Mouse (Mus musculus) forebrain, embryonic 14.5 days (tissue): ENCODE measurements around the gene Gm20835. TPM values are rescaled to one million over a fixed set of nuclear protein-coding genes. Genes with fewer than 3 reads are reported as not detected.
"Not testable (repeated sequence)": the region's sequence is repeated elsewhere in the genome, so short reads cannot be mapped to it uniquely, and the experiment has no call there.

Experiments used
- ATAC-seq: fragments of 200-750 bp; cut with Nextera tagmentation; 2 replicates; pipeline ENCODE4 v1.8.0; 2017; ENCODE audit warnings: mild to moderate bottlenecking, moderate library complexity
- DNase-seq: peaks from one replicate; pipeline ENCODE4 v3.0.0-alpha.2; 2015; ENCODE audit warnings: low spot score
- H3K27ac ChIP-seq: fragments of 300-500 bp; sonication (generic); 2 replicates; pipeline ENCODE4 v1.5.1; 2014; ENCODE audit warnings: low read depth, mild to moderate bottlenecking, control low read depth, low read length, moderate library complexity
- H3K27me3 ChIP-seq: fragments of 300-500 bp; sonication (generic); replicated peaks from 2 replicates; pipeline ENCODE4 v1.6.1; 2014; ENCODE audit warnings: low read length, control low read depth, mixed read lengths; ENCODE audit not compliant: control insufficient read depth, insufficient read depth
- H3K36me3 ChIP-seq: fragments of 300-500 bp; sonication (generic); 2 replicates; pipeline ENCODE4 v1.6.1; 2014; ENCODE audit warnings: low read length, control low read depth; ENCODE audit not compliant: control insufficient read depth, insufficient read depth
- H3K4me1 ChIP-seq: fragments of 300-500 bp; sonication (generic); 2 replicates; pipeline ENCODE4 v1.6.1; 2014; ENCODE audit warnings: antibody characterized with exemption, low read length, control low read depth; ENCODE audit not compliant: control insufficient read depth, insufficient read depth
- H3K4me2 ChIP-seq: fragments of 300-500 bp; sonication (generic); 2 replicates; pipeline ENCODE4 v1.6.1; 2014; ENCODE audit warnings: mild to moderate bottlenecking, control low read depth, low read length
- H3K4me3 ChIP-seq: fragments of 300-500 bp; sonication (generic); 2 replicates; pipeline ENCODE4 v1.5.1; 2014; ENCODE audit warnings: low read depth, low read length, control low read depth
- H3K9ac ChIP-seq: fragments of 300-500 bp; sonication (generic); 2 replicates; pipeline ENCODE4 v1.6.1; 2014; ENCODE audit warnings: mild to moderate bottlenecking, low read length, control low read depth, moderate library complexity
- H3K9me3 ChIP-seq: fragments of 300-500 bp; sonication (generic); replicated peaks from 2 replicates; pipeline ENCODE4 v1.6.1; 2016; ENCODE audit warnings: low read length, control low read depth, mixed read lengths; ENCODE audit not compliant: control insufficient read depth
- WGBS: fragments of 180-500 bp; shearing (Covaris S2); extraction: QIAGEN DNeasy Blood & Tissue Kit; methylation state at CpG from one replicate; pipeline ENCODE4 v1.1.7; 2014; 5-methylcytosine and 5-hydroxymethylcytosine counted together
- polyA plus RNA-seq: library from polyadenylated mRNA; unstranded; fragments of >200 nt; fragmentation: Nextera tagmentation; extraction: Ambion mirVana; gene quantifications from 2 replicates; pipeline ENCODE4 v1.2.1, GENCODE M21; 2014

The Gm20835 gene
- not detected in 2 replicates for polyA plus RNA-seq

GRCm38 (mm10) chrY:36735190-36735589 lies at the start of gene Gm20835:
Gene Gm20835 (minus strand): TSS chrY:36735290.
- not testable (repeated sequence) for H3K4me1 ChIP-seq, H3K9me3 ChIP-seq, H3K4me2 ChIP-seq, H3K27ac ChIP-seq, H3K27me3 ChIP-seq, H3K9ac ChIP-seq, ATAC-seq, DNase-seq, H3K36me3 ChIP-seq, H3K4me3 ChIP-seq
- WGBS: no CpG with 5 or more reads among the region's 6 CpGs
